Mouse (Mus musculus) myocyte (in vitro differentiated cells): ENCODE data around the gene Adgrl2. TPM values are rescaled to one million over a fixed set of nuclear protein-coding genes. Genes with fewer than 3 reads are reported as not detected.

Source experiments
- H3K27me3 ChIP-seq: one replicate; pipeline ENCODE4 v1.6.1; 2011; ENCODE audit not compliant: control insufficient read depth, insufficient read depth, insufficient read length
- H3K36me3 ChIP-seq: one replicate; pipeline ENCODE4 v1.6.1; 2011; ENCODE audit not compliant: control insufficient read depth, insufficient read depth
- H3K4me2 ChIP-seq: one replicate; pipeline ENCODE4 v1.6.1; 2011; ENCODE audit warnings: low read depth, control low read depth
- H3K4me3 ChIP-seq: one replicate; pipeline ENCODE4 v1.5.1; 2011; ENCODE audit warnings: mild to moderate bottlenecking, control low read depth, moderate library complexity
- H3K79me2 ChIP-seq: one replicate; pipeline ENCODE4 v1.6.1; 2011; ENCODE audit not compliant: control insufficient read depth, insufficient read depth
- H3ac ChIP-seq: one replicate; pipeline ENCODE4 v1.6.1; 2011; ENCODE audit not compliant: control insufficient read depth, insufficient read length
- CEBPB ChIP-seq: IDR thresholded peaks from 2 replicates; pipeline ENCODE4 v1.6.1; 2011; ENCODE audit warnings: mild to moderate bottlenecking, moderate library complexity; ENCODE audit not compliant: poor library complexity, insufficient read depth, severe bottlenecking
- E2F4 ChIP-seq: IDR thresholded peaks from one replicate; pipeline ENCODE4 v1.6.1; 2011; ENCODE audit warnings: mild to moderate bottlenecking, control low read depth, moderate library complexity; ENCODE audit not compliant: insufficient read depth
- MAX ChIP-seq: IDR thresholded peaks from one replicate; pipeline ENCODE4 v1.6.1; 2011; ENCODE audit warnings: low read depth, mild to moderate bottlenecking, control low read depth
- MYOD1 ChIP-seq, 3 experiments: IDR thresholded peaks; one replicate each; pipeline ENCODE4 v1.6.1; 2011; ENCODE audit warnings: control low read depth in 2 of 3, low read depth in 2 of 3, mild to moderate bottlenecking in 2 of 3, moderate library complexity in 1 of 3; ENCODE audit not compliant: insufficient read length in 2 of 3, control insufficient read depth in 1 of 3
- MYOG ChIP-seq, 3 experiments: IDR thresholded peaks; one replicate each; pipeline ENCODE4 v1.6.1; 2011; ENCODE audit warnings: control low read depth in 2 of 3, low read depth in 2 of 3, mild to moderate bottlenecking in 2 of 3; ENCODE audit not compliant: insufficient read length in 2 of 3, control insufficient read depth in 1 of 3, insufficient read depth in 1 of 3
- POLR2A ChIP-seq: IDR thresholded peaks from one replicate; pipeline ENCODE4 v1.6.1; 2011; ENCODE audit warnings: low read depth, mild to moderate bottlenecking, control low read depth, moderate library complexity; ENCODE audit not compliant: insufficient read length
- POLR2AphosphoS2 ChIP-seq: IDR thresholded peaks from one replicate; pipeline ENCODE4 v1.6.1; 2011; ENCODE audit warnings: low read depth, control low read depth; ENCODE audit not compliant: insufficient read length
- REST ChIP-seq: IDR thresholded peaks from one replicate; pipeline ENCODE4 v1.6.1; 2011; ENCODE audit warnings: mild to moderate bottlenecking, control low read depth, moderate library complexity; ENCODE audit not compliant: insufficient read depth, insufficient read length
- SRF ChIP-seq: IDR thresholded peaks from one replicate; pipeline ENCODE4 v1.6.1; 2011; ENCODE audit warnings: low read depth; ENCODE audit not compliant: control insufficient read depth, insufficient read length
- TCF12 ChIP-seq: IDR thresholded peaks from one replicate; pipeline ENCODE4 v1.6.1; 2011; ENCODE audit warnings: mild to moderate bottlenecking, control low read depth; ENCODE audit not compliant: poor library complexity, insufficient read depth, severe bottlenecking
- TCF3 ChIP-seq: IDR thresholded peaks from one replicate; pipeline ENCODE4 v1.6.1; 2011; ENCODE audit warnings: low read depth, control low read depth; ENCODE audit not compliant: insufficient read length
- USF1 ChIP-seq: IDR thresholded peaks from one replicate; pipeline ENCODE4 v1.6.1; 2011; ENCODE audit warnings: low read depth, mild to moderate bottlenecking, control low read depth, moderate library complexity
- polyA plus RNA-seq: library from polyadenylated mRNA; unstranded; fragments of >200 nt; fragmentation: generic; extraction: Trizol; gene quantifications from one replicate; pipeline ENCODE4 v1.2.1, GENCODE M21; 2012; ENCODE audit warnings: missing spikeins

Gene Adgrl2
- polyA plus RNA-seq, 1 experiment = 11.7 TPM

DNA sequence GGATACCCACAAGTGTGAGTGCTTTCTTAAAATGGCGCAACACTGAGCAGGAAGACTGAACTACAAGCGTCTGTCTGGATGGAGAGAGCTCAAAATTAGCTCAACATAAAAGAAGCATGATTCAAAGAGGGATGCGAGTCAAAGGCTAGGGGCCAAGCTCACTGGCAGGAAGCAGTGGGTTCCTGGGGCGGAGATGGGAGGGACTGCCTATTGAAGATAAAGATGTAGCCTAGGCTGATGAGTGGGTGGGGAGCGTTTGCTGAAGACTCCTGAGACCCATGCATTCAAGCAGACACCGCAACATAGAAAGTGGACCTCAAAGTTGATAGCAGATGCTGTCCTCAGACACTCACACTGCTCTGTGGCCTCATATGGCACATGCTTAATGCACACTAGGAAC lies 146.2 kb downstream of the Adgrl2 start:
- H3K4me3 ChIP-seq = no peak overlapping the region
- no peak overlapping the region for H3K4me2 ChIP-seq
- H3K36me3 ChIP-seq = peaks cover 4% of the 10 kb centered on the region
- no peaks in the 10 kb centered on the region for H3K27me3 ChIP-seq
- H3K79me2 ChIP-seq = no peaks in the 10 kb centered on the region
- TF ChIP-seq CEBPB = no peak
- TF ChIP-seq POLR2A = no peak
- no peak for TF ChIP-seq MYOD1 (IDR thresholded peaks at IDR 0.05; ENCODE audit: control insufficient read depth in 1 of 3, insufficient read length in 2 of 3, low read depth in 2 of 3)
- no peak for TF ChIP-seq SRF
- TF ChIP-seq TCF3 = no peak
- TF ChIP-seq MYOG (IDR thresholded peaks at IDR 0.05; ENCODE audit: control insufficient read depth in 1 of 3, insufficient read depth in 1 of 3, insufficient read length in 2 of 3, low read depth in 2 of 3) = no peak
- TF ChIP-seq MAX = no peak
- no peak for TF ChIP-seq TCF12
- TF ChIP-seq POLR2AphosphoS2 = no peak
- no peak for TF ChIP-seq USF1
- TF ChIP-seq REST = no peak
- TF ChIP-seq E2F4 = no peak
- H3ac ChIP-seq = no peak overlapping the region

GRCm38 (mm10) chr3:148842533-148842932 lies 147.8 kb downstream of the Adgrl2 start:
- no peak overlapping the region for H3K4me3 ChIP-seq
- H3ac ChIP-seq = no peak overlapping the region
- TF ChIP-seq TCF12 (no peak), E2F4 (no peak), POLR2A (no peak)
- H3K36me3 ChIP-seq = peaks cover 11% of the 10 kb centered on the region
- no peaks in the 10 kb centered on the region for H3K79me2 ChIP-seq
- H3K4me2 ChIP-seq = no peak overlapping the region
- no peaks in the 10 kb centered on the region for H3K27me3 ChIP-seq

DNA sequence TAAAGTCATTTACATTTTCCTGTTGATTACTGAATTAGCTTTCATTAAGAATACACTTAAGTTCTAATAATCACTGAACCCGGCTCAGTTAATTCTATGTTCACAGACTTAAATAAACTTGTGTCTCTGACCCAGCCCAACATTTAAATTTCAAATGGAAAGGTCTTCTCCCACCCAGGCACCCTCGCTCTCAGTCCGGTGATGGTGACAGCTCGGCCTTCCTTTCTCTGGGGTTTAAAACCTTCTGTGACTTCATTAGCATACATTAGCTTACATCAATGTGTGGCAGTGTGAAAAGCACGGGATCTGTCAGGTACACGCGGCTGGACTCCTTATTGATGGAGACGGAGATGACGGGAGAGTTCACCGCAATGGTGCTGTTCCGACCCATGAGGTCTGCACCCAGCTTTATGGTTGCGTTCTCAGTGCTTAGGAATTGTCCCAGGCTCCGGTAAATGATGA lies 151.5 kb downstream of the Adgrl2 start:
- Histone ChIP-seq H3K4me3 (no peak overlapping the region), H3K79me2 (no peaks in the 10 kb centered on the region), H3K4me2 (no peak overlapping the region), H3ac (no peak overlapping the region), H3K27me3 (no peaks in the 10 kb centered on the region), H3K36me3 (peaks cover 11% of the 10 kb centered on the region)
- TF ChIP-seq REST (no peak), POLR2A (no peak), CEBPB (no peak)

- H3K27me3 ChIP-seq = no peaks in the 10 kb centered on the region
- no peak overlapping the region for H3K4me2 ChIP-seq
- no peaks in the 10 kb centered on the region for H3K79me2 ChIP-seq
- H3K36me3 ChIP-seq = peaks cover 17% of the 10 kb centered on the region
- TF ChIP-seq MYOD1 (IDR thresholded peaks at IDR 0.05; ENCODE audit: control insufficient read depth in 1 of 3, insufficient read length in 2 of 3, low read depth in 2 of 3) (no peak), TCF3 (no peak), E2F4 (no peak), POLR2AphosphoS2 (no peak), USF1 (no peak), MYOG (IDR thresholded peaks at IDR 0.05; ENCODE audit: control insufficient read depth in 1 of 3, insufficient read depth in 1 of 3, insufficient read length in 2 of 3, low read depth in 2 of 3) (no peak), SRF (no peak), TCF12 (no peak)
- H3ac ChIP-seq = no peak overlapping the region
- H3K4me3 ChIP-seq = no peak overlapping the region
Observed at GRCm38 (mm10) chr3:148838095-148838834, 152.1 kb downstream of the Adgrl2 start.

DNA sequence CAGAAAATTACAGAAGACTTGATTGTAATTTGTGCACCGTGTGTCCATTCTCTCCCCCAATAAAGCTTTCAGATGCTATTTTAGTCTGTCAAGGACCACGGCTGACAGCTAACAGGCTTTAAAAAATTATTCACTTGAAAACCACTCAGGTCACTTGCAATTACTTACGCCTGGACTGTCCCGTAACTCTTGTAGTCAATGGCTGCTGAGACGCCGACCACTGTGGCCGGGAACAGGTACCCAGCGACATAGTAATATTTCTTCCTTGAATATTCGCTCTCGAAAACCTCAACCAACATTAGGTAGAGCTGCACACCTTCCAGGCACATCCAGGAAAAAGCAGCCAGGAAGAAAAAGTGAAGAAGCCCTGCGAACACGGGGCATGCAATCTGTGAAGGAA lies 155.2 kb downstream of the Adgrl2 start:
- TF ChIP-seq TCF3 (no peak), USF1 (no peak), E2F4 (no peak), MYOD1 (IDR thresholded peaks at IDR 0.05; ENCODE audit: control insufficient read depth in 1 of 3, insufficient read length in 2 of 3, low read depth in 2 of 3) (no peak), TCF12 (no peak), MYOG (IDR thresholded peaks at IDR 0.05; ENCODE audit: control insufficient read depth in 1 of 3, insufficient read depth in 1 of 3, insufficient read length in 2 of 3, low read depth in 2 of 3) (no peak), SRF (no peak)
- no peaks in the 10 kb centered on the region for H3K79me2 ChIP-seq
- no peak overlapping the region for H3K4me2 ChIP-seq
- H3ac ChIP-seq = no peak overlapping the region
- H3K4me3 ChIP-seq = no peak overlapping the region
- peaks cover 14% of the 10 kb centered on the region for H3K36me3 ChIP-seq
- H3K27me3 ChIP-seq = no peaks in the 10 kb centered on the region
